Mouse (Mus musculus) monocyte, adult 5-6 weeks (primary cell): ENCODE data around the gene Gdf3. TPM values are rescaled to one million over a fixed set of nuclear protein-coding genes. Genes with fewer than 3 reads are reported as not detected.
A peak's percentile ranks its signal among the peaks of the same experiment; 100 is the strongest.
"Not testable (repeated sequence)": the region's sequence is repeated elsewhere in the genome, so short reads cannot be mapped to it uniquely, and the experiment has no call there.

Source experiments
- ATAC-seq: fragments of 153-309, 156-312 bp; replicated peaks from 2 replicates; pipeline ENCODE4 v1.8.0; 2017; ENCODE audit warnings: mild to moderate bottlenecking; ENCODE audit not compliant: low TSS enrichment, insufficient number of reproducible peaks, severe bottlenecking, poor library complexity, low FRiP score
- total RNA-seq: library from RNA; stranded (forward); fragments of 200-1000, 200-491, 200-594 nt; gene quantifications from 3 replicates; pipeline ENCODE4 v1.2.3, GENCODE M21; 2017

Gdf3 gene
- total RNA-seq, 1 experiment from 2014 or later: 2.5 TPM

GRCm38 (mm10) chr6:122577030-122577429, 32.9 kb downstream of the Gdf3 start:
- ATAC-seq: no peak

- not testable (repeated sequence) for ATAC-seq
Observed at GRCm38 (mm10) chr6:122575037-122575436, 34.9 kb downstream of the Gdf3 start.

- ATAC-seq: no peak
Observed at GRCm38 (mm10) chr6:122571617-122571959, 38.3 kb downstream of the Gdf3 start.

- ATAC-seq: peak; percentile 69
Observed at GRCm38 (mm10) chr6:122570695-122571616, 38.9 kb downstream of the Gdf3 start.

- no peak for ATAC-seq
Observed at GRCm38 (mm10) chr6:122569762-122570161, 40.1 kb downstream of the Gdf3 start.

- no peak for ATAC-seq
Observed at GRCm38 (mm10) chr6:122569113-122569512, 40.8 kb downstream of the Gdf3 start.

- ATAC-seq: peak; percentile 53
Observed at GRCm38 (mm10) chr6:122565070-122565784, 44.7 kb downstream of the Gdf3 start.

GRCm38 (mm10) chr6:122562463-122562862, 47.4 kb downstream of the Gdf3 start:
- ATAC-seq: 0 out of 2 replicates have a peak, but pooled peaks have one; percentile 37

GRCm38 (mm10) chr6:122561005-122561404, 48.9 kb downstream of the Gdf3 start:
- no peak for ATAC-seq

- peak; percentile 38; the same call in 1 of the 2 replicates for ATAC-seq
Observed at GRCm38 (mm10) chr6:122560427-122560826, 49.5 kb downstream of the Gdf3 start.

GRCm38 (mm10) chr6:122556959-122557561, 52.8 kb downstream of the Gdf3 start:
- ATAC-seq: peak; percentile 62

Other genes starting within 250 kb of the Gdf3 start
- gene Rimklb, start 111.3 kb downstream of the Gdf3 start, total RNA-seq: not detected in 3 replicates
- gene Mfap5, start 104.2 kb downstream of the Gdf3 start, total RNA-seq: not detected in 3 replicates
- gene Aicda, start 56.3 kb downstream of the Gdf3 start, total RNA-seq: 1.6 TPM in 1 of 3 replicates, not detected in the others
- gene Apobec1, start 7.6 kb downstream of the Gdf3 start, total RNA-seq: 129 to 219 TPM (median 170 TPM) in 3 replicates
- 8.6 TPM in 1 of 3 replicates, not detected in the others for gene Dppa3, start 16.3 kb upstream of the Gdf3 start, total RNA-seq
- gene Nanog, start 97.4 kb upstream of the Gdf3 start, total RNA-seq: not detected in 3 replicates
- gene Slc2a3, start 191.6 kb upstream of the Gdf3 start, total RNA-seq: 57.5 to 73.6 TPM (median 60.1 TPM) in 3 replicates
- gene Foxj2, start 209.8 kb upstream of the Gdf3 start, total RNA-seq: 17.1 to 28.8 TPM (median 25.1 TPM) in 3 replicates
- gene C3ar1, start 246.1 kb upstream of the Gdf3 start, total RNA-seq: 1.8 to 13.4 TPM (median 9.7 TPM) in 3 replicates